Mouse (Mus musculus) MEL (cell line): Measurements from ENCODE around the gene Limk2. TPM values are rescaled to one million over a fixed set of nuclear protein-coding genes. Genes with fewer than 3 reads are reported as not detected.

Source experiments
- DNase-seq: peaks from one replicate; pipeline ENCODE4 v3.0.0; 2011; ENCODE audit warnings: low read depth, low spot score
- H3K27ac ChIP-seq: 2 replicates; pipeline ENCODE4 v1.5.1; 2012; ENCODE audit warnings: low read depth, mild to moderate bottlenecking, control low read depth, low read length, moderate library complexity; ENCODE audit not compliant: control insufficient read depth
- H3K27me3 ChIP-seq, 2 experiments: fragments of 150-350 bp in 1 of 2; sonication (generic) in 1 of 2; 2 replicates each; pipeline ENCODE4 v1.6.1; 2012; ENCODE audit warnings: low read length in 2 of 2, mild to moderate bottlenecking in 2 of 2, improper control_type of control experiment in 1 of 2, moderate library complexity in 1 of 2; ENCODE audit not compliant: insufficient read depth in 2 of 2, control insufficient read depth in 1 of 2
- H3K36me3 ChIP-seq, 2 experiments: 2 replicates each; pipeline ENCODE4 v1.6.1; 2012 to 2014; ENCODE audit warnings: low read length in 2 of 2, improper control_type of control experiment in 1 of 2, inconsistent platforms in 1 of 2, mild to moderate bottlenecking in 1 of 2; ENCODE audit not compliant: insufficient read depth in 2 of 2, control insufficient read depth in 1 of 2
- H3K4me1 ChIP-seq, 2 experiments: fragments of 150-350 bp in 1 of 2; sonication (generic) in 1 of 2; 2 replicates each; pipeline ENCODE4 v1.6.1; 2012; ENCODE audit warnings: low read length in 2 of 2, improper control_type of control experiment in 1 of 2, mild to moderate bottlenecking in 1 of 2; ENCODE audit not compliant: insufficient read depth in 2 of 2, control insufficient read depth in 1 of 2
- H3K4me3 ChIP-seq, 2 experiments: fragments of 150-350 bp in 1 of 2; sonication (generic) in 1 of 2; 2 replicates each; pipeline ENCODE4 v1.5.1; 2012; ENCODE audit warnings: low read depth in 2 of 2, low read length in 2 of 2, mild to moderate bottlenecking in 2 of 2, moderate library complexity in 2 of 2, control low read depth in 1 of 2, improper control_type of control experiment in 1 of 2; ENCODE audit not compliant: control insufficient read depth in 1 of 2, insufficient read depth in 1 of 2
- H3K79me2 ChIP-seq: 2 replicates; pipeline ENCODE4 v1.6.1; 2012; ENCODE audit warnings: mild to moderate bottlenecking, low read length, moderate library complexity; ENCODE audit not compliant: control insufficient read depth, poor library complexity, insufficient read depth
- H3K9ac ChIP-seq: 2 replicates; pipeline ENCODE4 v1.6.1; 2012; ENCODE audit warnings: low read depth, mild to moderate bottlenecking, control low read depth, low read length, moderate library complexity; ENCODE audit not compliant: control insufficient read depth, poor library complexity, severe bottlenecking
- H3K9me3 ChIP-seq: fragments of 150-350 bp; sonication (generic); replicated peaks from 2 replicates; pipeline ENCODE4 v1.6.1; 2012; ENCODE audit warnings: mild to moderate bottlenecking, low read length, improper control_type of control experiment, moderate library complexity; ENCODE audit not compliant: insufficient read depth
- CHD1 ChIP-seq: IDR thresholded peaks from 2 replicates; pipeline ENCODE4 v1.6.1; 2012; ENCODE audit warnings: low read depth, mild to moderate bottlenecking, inconsistent platforms, low read length, improper control_type of control experiment
- CTCF ChIP-seq, 3 experiments: IDR thresholded peaks in 2 of 3; conservative IDR thresholded peaks in 1 of 3; 2 replicates each; pipeline ENCODE4 v1.5.1; 2011 to 2012; ENCODE audit warnings: low read length in 3 of 3, low read depth in 2 of 3, mild to moderate bottlenecking in 2 of 3, improper control_type of control experiment in 1 of 3, inconsistent platforms in 1 of 3, mixed read lengths in 1 of 3, moderate library complexity in 1 of 3; ENCODE audit not compliant: control insufficient read depth in 1 of 3, insufficient read depth in 1 of 3, poor library complexity in 1 of 3, severe bottlenecking in 1 of 3
- ELF1 ChIP-seq: IDR thresholded peaks from 2 replicates; pipeline ENCODE4 v1.6.1; 2014; ENCODE audit warnings: low read depth, mild to moderate bottlenecking, inconsistent platforms, low read length, improper control_type of control experiment, moderate library complexity
- EP300 ChIP-seq, 2 experiments: IDR thresholded peaks; 2 replicates each; pipeline ENCODE4 v1.6.1; 2011; ENCODE audit warnings: improper control_type of control experiment in 2 of 2, low read length in 2 of 2, low read depth in 1 of 2, mild to moderate bottlenecking in 1 of 2
- ETS1 ChIP-seq: IDR thresholded peaks from 2 replicates; pipeline ENCODE4 v1.6.1; 2012; ENCODE audit warnings: low read depth, mild to moderate bottlenecking, inconsistent platforms, low read length, improper control_type of control experiment, moderate library complexity
- GABPA ChIP-seq: IDR thresholded peaks from 2 replicates; pipeline ENCODE4 v1.6.1; 2012; ENCODE audit warnings: low read depth, mild to moderate bottlenecking, inconsistent platforms, low read length, improper control_type of control experiment, moderate library complexity
- GATA1 ChIP-seq: IDR thresholded peaks from 2 replicates; pipeline ENCODE4 v1.6.1; 2011; ENCODE audit warnings: low read depth, low read length, improper control_type of control experiment
- HCFC1 ChIP-seq: IDR thresholded peaks from 2 replicates; pipeline ENCODE4 v1.6.1; 2012; ENCODE audit warnings: low read depth, mild to moderate bottlenecking, inconsistent platforms, low read length, improper control_type of control experiment, moderate library complexity
- KAT2A ChIP-seq: conservative IDR thresholded peaks from 2 replicates; pipeline ENCODE4 v1.6.1; 2012; ENCODE audit warnings: low read depth, low read length, improper control_type of control experiment, inconsistent platforms
- MAZ ChIP-seq: IDR thresholded peaks from 2 replicates; pipeline ENCODE4 v1.6.1; 2012; ENCODE audit warnings: low read depth, mild to moderate bottlenecking, inconsistent platforms, low read length, improper control_type of control experiment
- MEF2A ChIP-seq: IDR thresholded peaks from 2 replicates; pipeline ENCODE4 v1.6.1; 2014; ENCODE audit warnings: low read depth, mild to moderate bottlenecking, inconsistent platforms, low read length, improper control_type of control experiment; ENCODE audit not compliant: poor library complexity, insufficient replicate concordance, severe bottlenecking; ENCODE audit errors: extremely low read depth
- MYB ChIP-seq: IDR thresholded peaks from 2 replicates; pipeline ENCODE4 v1.6.1; 2011; ENCODE audit warnings: mild to moderate bottlenecking, low read depth, low read length, improper control_type of control experiment
- MYC ChIP-seq: IDR thresholded peaks from 2 replicates; pipeline ENCODE4 v1.6.1; 2011; ENCODE audit warnings: low read depth, mild to moderate bottlenecking, low read length, improper control_type of control experiment, moderate library complexity
- POLR2AphosphoS2 ChIP-seq: IDR thresholded peaks from 2 replicates; pipeline ENCODE4 v1.6.1; 2011; ENCODE audit warnings: low read length, improper control_type of control experiment
- POLR2AphosphoS5 ChIP-seq: IDR thresholded peaks from 2 replicates; pipeline ENCODE4 v1.6.1; 2012; ENCODE audit warnings: low read depth, borderline replicate concordance, mild to moderate bottlenecking, inconsistent platforms, low read length, moderate library complexity, mixed read lengths
- RAD21 ChIP-seq: IDR thresholded peaks from 2 replicates; pipeline ENCODE4 v1.6.1; 2011; ENCODE audit warnings: mild to moderate bottlenecking, low read depth, low read length, improper control_type of control experiment
- RCOR1 ChIP-seq: IDR thresholded peaks from 2 replicates; pipeline ENCODE4 v1.6.1; 2012; ENCODE audit warnings: low read depth, mild to moderate bottlenecking, inconsistent platforms, low read length, improper control_type of control experiment
- TAL1 ChIP-seq: IDR thresholded peaks from 2 replicates; pipeline ENCODE4 v1.6.1; 2012; ENCODE audit warnings: mild to moderate bottlenecking, inconsistent platforms, low read length, moderate library complexity, mixed read lengths
- TBP ChIP-seq: IDR thresholded peaks from 2 replicates; pipeline ENCODE4 v1.8.0; 2011; ENCODE audit warnings: low read depth, low read length, improper control_type of control experiment
- USF2 ChIP-seq, 2 experiments: IDR thresholded peaks; 2 replicates each; pipeline ENCODE4 v1.6.1; 2011 to 2012; ENCODE audit warnings: improper control_type of control experiment in 2 of 2, low read length in 2 of 2, borderline replicate concordance in 1 of 2, inconsistent platforms in 1 of 2, low read depth in 1 of 2, mild to moderate bottlenecking in 1 of 2; ENCODE audit not compliant: insufficient read depth in 1 of 2
- ZC3H11A ChIP-seq: IDR thresholded peaks from 2 replicates; pipeline ENCODE4 v1.6.1; 2012; ENCODE audit warnings: low read depth, mild to moderate bottlenecking, inconsistent platforms, low read length, improper control_type of control experiment
- ZNF384 ChIP-seq: IDR thresholded peaks from 2 replicates; pipeline ENCODE4 v1.6.1; 2012; ENCODE audit warnings: low read depth, mild to moderate bottlenecking, inconsistent platforms, low read length, improper control_type of control experiment
- polyA plus RNA-seq, 2 experiments: library from polyadenylated mRNA; stranded (reverse) in 1 of 2; unstranded in 1 of 2; fragments of >175 nt in 1 of 2; fragments of >200 nt in 1 of 2; gene quantifications; 2 replicates each; pipeline versions ENCODE4 v1.2.1 to v1.2.4; 2012; ENCODE audit warnings: low replicate concordance in 2 of 2, low read depth in 1 of 2; ENCODE audit not compliant: insufficient read length in 2 of 2, insufficient read depth in 1 of 2, missing spikeins in 1 of 2
- total RNA-seq: library from RNA; depleted of rRNA; stranded (reverse); fragments of 300-350 nt; gene quantifications from 2 replicates; pipeline ENCODE4 v1.2.3, GENCODE M21; 2012

Limk2 gene
- total and polyA plus RNA-seq, 3 experiments: 19.6 to 29.1 TPM; not detected in 1

- peaks cover 0 to 4% of the 10 kb centered on the region in 2 experiments; a peak in 2 of 4 replicates for H3K36me3 ChIP-seq
- no peak for TF ChIP-seq MEF2A
- TF ChIP-seq ZNF384: no peak
- TF ChIP-seq MYC: no peak
- no peak for TF ChIP-seq POLR2AphosphoS5
- no peak for TF ChIP-seq KAT2A
- TF ChIP-seq GATA1: no peak
- TF ChIP-seq EP300 (IDR thresholded peaks at IDR 0.05; ENCODE audit: low read depth in 1 of 2, low read length in 2 of 2): no peak
- no peak for TF ChIP-seq GABPA
- no peak for TF ChIP-seq ELF1
- TF ChIP-seq MYB: no peak
- no peak for TF ChIP-seq RCOR1
- no peak for TF ChIP-seq RAD21
- TF ChIP-seq ETS1: no peak
- TF ChIP-seq TBP: no peak
- TF ChIP-seq CHD1: no peak
- TF ChIP-seq TAL1: no peak
- TF ChIP-seq MAZ: no peak
- TF ChIP-seq POLR2AphosphoS2: no peak
- TF ChIP-seq, all 39 proteins: peak for 0
- peaks cover 0 to 12% of the 10 kb centered on the region in 2 experiments; a peak in 2 of 4 replicates for H3K4me1 ChIP-seq
- H3K79me2 ChIP-seq: no peaks in the 10 kb centered on the region
- H3K9me3 ChIP-seq: no peaks in the 10 kb centered on the region
- H3K4me3 ChIP-seq: no peak overlapping the region
- H3K27me3 ChIP-seq: no peaks in the 10 kb centered on the region
- no peak for DNase-seq
- no peak overlapping the region for H3K27ac ChIP-seq
- H3K9ac ChIP-seq: no peak overlapping the region
Measured at GRCm38 (mm10) chr11:3335651-3336216, 73.3 kb downstream of the Limk2 start.

GRCm38 (mm10) chr11:3334711-3335316, 74.2 kb downstream of the Limk2 start:
- TF ChIP-seq ELF1 (no peak), ETS1 (no peak), MYB (no peak), HCFC1 (no peak), CTCF (IDR thresholded peaks at IDR 0.05 in 2 of 3, conservative IDR thresholded peaks at IDR 0.05 in 1 of 3; ENCODE audit: control insufficient read depth in 1 of 3, insufficient read depth in 1 of 3, low read depth in 2 of 3, low read length in 3 of 3, poor library complexity in 1 of 3, severe bottlenecking in 1 of 3) (no peak), MYC (no peak), USF2 (IDR thresholded peaks at IDR 0.05; ENCODE audit: borderline replicate concordance in 1 of 2, insufficient read depth in 1 of 2, low read depth in 1 of 2, low read length in 2 of 2) (no peak), ZC3H11A (no peak)
- TF ChIP-seq, all 39 proteins: peak for 0
- no peaks in the 10 kb centered on the region for H3K9me3 ChIP-seq
- H3K4me1 ChIP-seq: peaks cover 6 to 14% of the 10 kb centered on the region in 2 experiments; a peak in 3 of 4 replicates
- H3K27ac ChIP-seq: no peak overlapping the region
- H3K4me3 ChIP-seq: no peak overlapping the region
- DNase-seq: no peak
- no peaks in the 10 kb centered on the region for H3K27me3 ChIP-seq
- no peaks in the 10 kb centered on the region for H3K79me2 ChIP-seq
- peaks cover 0 to 6% of the 10 kb centered on the region in 2 experiments; a peak in 2 of 4 replicates for H3K36me3 ChIP-seq
- no peak overlapping the region for H3K9ac ChIP-seq
